Mouse (Mus musculus): ENCODE results near the gene Clba1. TPM values are rescaled to one million over a fixed set of nuclear protein-coding genes. Genes with fewer than 3 reads are reported as not detected.
A peak's percentile ranks its signal among the peaks of the same experiment; 100 is the strongest.

Gene Clba1
- polyA plus RNA-seq, 1 experiment from 2014 or later, result 6.4 TPM

DNA sequence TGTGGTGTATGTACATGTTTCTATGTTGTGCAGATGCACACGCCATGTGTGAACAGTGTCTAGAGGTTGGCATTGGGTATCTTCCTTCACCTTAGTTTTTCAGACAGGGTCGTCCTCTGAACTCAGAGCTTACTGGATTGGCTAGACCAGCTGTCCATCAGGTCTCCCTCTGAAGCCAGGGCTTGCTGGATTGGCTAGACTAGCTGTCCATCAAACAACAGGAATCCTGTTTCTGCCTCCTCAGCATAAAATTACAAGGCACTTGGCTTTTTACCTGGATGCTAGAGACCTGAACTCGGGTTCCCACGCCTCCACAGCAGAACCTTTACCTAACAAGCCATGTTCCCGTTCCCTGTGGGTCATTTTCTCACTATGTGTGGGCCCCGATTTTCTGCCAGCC lies 39.7 kb upstream of the Clba1 start:
- Histone ChIP-seq H3K4me2 (no peak overlapping the region), H3K9ac (no peak overlapping the region), H3K4me1 (no peaks in the 10 kb centered on the region), H3K36me3 (no peaks in the 10 kb centered on the region), H3K27ac (no peak overlapping the region), H3K27me3 (no peaks in the 10 kb centered on the region), H3K4me3 (no peak overlapping the region), H3K9me3 (no peaks in the 10 kb centered on the region)
- ATAC-seq (ENCODE audit: insufficient number of reproducible peaks, low FRiP score, low TSS enrichment, low read depth), result no peak
- WGBS, result 82% methylated on average over 6 of the region's 6 CpGs

DNA sequence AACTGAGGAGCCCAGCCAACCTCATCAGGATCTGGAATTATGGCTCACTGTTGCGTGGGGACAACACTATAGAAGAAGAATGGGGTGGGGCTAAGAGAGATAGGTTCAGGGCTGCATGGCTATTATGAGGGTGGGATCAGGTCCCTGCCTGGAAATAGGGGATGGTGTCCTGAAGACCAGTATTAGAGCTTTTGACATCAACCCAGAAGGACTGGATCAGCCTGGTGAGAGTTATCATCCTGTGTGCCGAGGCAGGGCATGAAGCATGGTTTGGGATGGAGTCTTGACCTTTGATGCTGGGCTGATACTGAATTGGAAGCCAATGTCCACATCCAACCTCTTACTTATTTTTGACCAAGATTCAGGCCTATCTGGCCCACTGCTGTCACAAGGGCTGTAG lies 39.0 kb upstream of the Clba1 start:
- H3K36me3 ChIP-seq, result no peaks in the 10 kb centered on the region
- no peaks in the 10 kb centered on the region for H3K9me3 ChIP-seq
- whole genome bisulfite sequencing, result 80% methylated on average over 2 of the region's 2 CpGs
- H3K4me2 ChIP-seq, result no peak overlapping the region
- no peaks in the 10 kb centered on the region for H3K4me1 ChIP-seq
- no peak overlapping the region for H3K9ac ChIP-seq
- no peaks in the 10 kb centered on the region for H3K27me3 ChIP-seq
- no peak for ATAC-seq (ENCODE audit: insufficient number of reproducible peaks, low FRiP score, low TSS enrichment, low read depth)
- no peak overlapping the region for H3K27ac ChIP-seq
- H3K4me3 ChIP-seq, result no peak overlapping the region

DNA sequence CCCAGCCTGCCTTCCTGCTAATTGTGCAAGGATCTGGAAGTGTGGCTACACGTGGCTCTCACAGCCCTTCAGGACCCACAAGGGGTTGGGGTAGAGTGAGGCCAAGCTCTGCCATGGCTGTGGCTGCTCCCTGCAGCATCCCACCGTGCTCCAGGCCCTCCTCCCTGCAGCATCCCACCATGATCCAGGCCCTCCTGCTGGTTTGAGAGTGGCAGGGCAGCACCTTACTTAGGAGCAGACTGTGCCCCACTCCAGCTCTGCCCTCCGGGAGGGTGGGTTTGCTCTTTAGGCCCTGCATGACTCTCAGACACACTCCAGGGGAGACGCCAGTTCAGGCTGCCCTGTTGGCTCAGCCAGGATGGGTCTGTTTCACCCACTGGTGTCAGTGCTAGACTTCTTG lies 38.3 kb upstream of the Clba1 start:
- no peak overlapping the region for H3K9ac ChIP-seq
- H3K27ac ChIP-seq, result no peak overlapping the region
- WGBS, result 68% methylated on average over 4 of the region's 4 CpGs
- no peak for ATAC-seq (ENCODE audit: insufficient number of reproducible peaks, low FRiP score, low TSS enrichment, low read depth)
- no peaks in the 10 kb centered on the region for H3K9me3 ChIP-seq
- no peak overlapping the region for H3K4me2 ChIP-seq
- no peaks in the 10 kb centered on the region for H3K27me3 ChIP-seq
- H3K4me3 ChIP-seq, result no peak overlapping the region
- no peaks in the 10 kb centered on the region for H3K4me1 ChIP-seq
- no peaks in the 10 kb centered on the region for H3K36me3 ChIP-seq

DNA sequence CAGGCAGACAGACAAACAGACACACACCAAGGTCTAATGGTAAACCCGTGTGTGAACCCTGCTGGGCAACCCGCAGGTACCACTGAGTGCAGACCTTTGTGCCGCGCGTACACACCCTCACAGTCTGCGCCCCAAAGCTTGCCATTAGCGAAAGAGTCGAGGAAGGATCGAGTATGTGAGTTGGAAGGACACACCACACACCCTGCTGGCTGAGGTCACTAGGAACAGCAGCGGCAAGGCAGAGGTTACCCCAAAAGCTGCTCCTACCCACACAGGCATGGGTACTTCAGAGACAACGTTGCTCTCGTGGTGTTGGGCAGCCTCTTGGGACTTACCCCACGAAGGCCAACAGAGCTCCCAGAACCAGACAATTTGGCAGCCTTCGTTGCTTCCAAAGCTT lies 36.4 kb upstream of the Clba1 start:
- Histone ChIP-seq H3K4me2 (no peak overlapping the region), H3K4me3 (no peak overlapping the region), H3K27ac (no peak overlapping the region), H3K9me3 (no peaks in the 10 kb centered on the region), H3K36me3 (no peaks in the 10 kb centered on the region), H3K4me1 (no peaks in the 10 kb centered on the region), H3K9ac (no peak overlapping the region), H3K27me3 (no peaks in the 10 kb centered on the region)
- no peak for ATAC-seq (ENCODE audit: insufficient number of reproducible peaks, low FRiP score, low TSS enrichment, low read depth)
- 87% methylated on average over 14 of the region's 14 CpGs for WGBS

DNA sequence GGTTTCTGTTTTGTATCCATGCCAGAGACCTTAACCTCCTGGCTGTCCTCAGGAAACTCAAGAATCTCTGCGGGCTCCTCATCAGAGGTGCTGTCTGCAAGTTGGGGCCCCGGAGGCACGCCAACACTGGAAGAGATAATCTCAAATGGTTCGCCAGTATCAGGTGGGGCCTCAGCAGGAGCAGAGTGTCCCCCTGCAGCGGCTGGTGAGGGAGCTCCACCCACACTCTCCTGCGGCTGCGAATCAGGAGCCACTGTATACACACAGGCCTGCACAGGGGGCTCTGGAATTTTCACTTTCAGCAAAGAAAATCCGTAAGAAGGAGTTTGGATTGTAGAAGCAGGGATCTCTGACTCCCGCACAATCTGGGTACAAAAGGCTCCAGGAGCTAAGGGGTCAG lies 35.4 kb upstream of the Clba1 start:
- no peaks in the 10 kb centered on the region for H3K27me3 ChIP-seq
- H3K36me3 ChIP-seq, result no peaks in the 10 kb centered on the region
- whole genome bisulfite sequencing, result 35% methylated on average over 9 of the region's 9 CpGs
- H3K9ac ChIP-seq, result no peak overlapping the region
- H3K4me2 ChIP-seq, result no peak overlapping the region
- no peak overlapping the region for H3K4me3 ChIP-seq
- H3K9me3 ChIP-seq, result no peaks in the 10 kb centered on the region
- no peak overlapping the region for H3K27ac ChIP-seq
- H3K4me1 ChIP-seq, result no peaks in the 10 kb centered on the region
- no peak; the same call in 1 of the 2 replicates for ATAC-seq (ENCODE audit: insufficient number of reproducible peaks, low FRiP score, low TSS enrichment, low read depth)

DNA sequence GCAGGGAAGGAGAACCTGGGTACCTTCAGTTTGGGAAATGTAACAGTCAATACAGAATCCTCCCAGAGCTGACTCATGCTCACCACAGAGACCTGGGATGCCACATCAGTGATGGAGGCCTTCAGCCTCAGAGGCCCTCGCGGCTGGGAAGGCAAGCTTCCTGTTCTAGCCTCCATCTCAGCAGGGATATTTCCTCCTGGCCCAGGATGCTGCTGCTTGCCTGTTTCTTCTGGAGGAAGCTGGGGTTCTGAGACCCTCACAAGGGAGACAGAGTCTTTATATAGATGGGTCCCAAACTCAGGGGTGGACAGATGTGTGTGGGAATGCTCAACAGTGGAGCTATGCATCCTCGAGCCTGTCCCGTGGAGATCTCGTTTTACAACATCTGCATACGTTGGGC lies 34.7 kb upstream of the Clba1 start:
- 81% methylated on average over 6 of the region's 6 CpGs for WGBS
- Histone ChIP-seq H3K27me3 (no peaks in the 10 kb centered on the region), H3K4me1 (no peaks in the 10 kb centered on the region), H3K36me3 (no peaks in the 10 kb centered on the region), H3K27ac (no peak overlapping the region), H3K9me3 (no peaks in the 10 kb centered on the region), H3K4me3 (no peak overlapping the region), H3K4me2 (no peak overlapping the region), H3K9ac (no peak overlapping the region)
- no peak for ATAC-seq (ENCODE audit: insufficient number of reproducible peaks, low FRiP score, low TSS enrichment, low read depth)

DNA sequence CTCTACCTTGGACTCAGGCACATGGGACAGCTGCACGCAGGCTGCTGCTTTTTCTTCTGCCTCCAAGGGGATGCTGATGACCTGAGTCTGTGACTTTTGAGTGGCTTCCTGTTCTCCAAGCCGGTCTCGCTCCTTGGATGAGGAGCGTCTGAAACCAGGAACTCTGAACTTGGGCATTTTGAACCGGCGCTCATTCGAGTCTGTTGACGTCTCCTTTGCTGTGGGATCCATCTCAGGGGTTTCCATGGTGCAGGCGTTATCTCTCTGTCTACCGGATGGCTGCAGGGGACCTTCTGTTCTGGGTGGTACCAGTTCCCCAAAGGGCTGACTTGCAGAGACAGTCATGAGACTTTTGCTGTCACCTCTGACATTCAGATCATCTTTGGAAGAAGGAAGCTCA lies 34.3 kb upstream of the Clba1 start:
- H3K4me2 ChIP-seq, result no peak overlapping the region
- no peak overlapping the region for H3K9ac ChIP-seq
- H3K27me3 ChIP-seq, result no peaks in the 10 kb centered on the region
- no peak overlapping the region for H3K27ac ChIP-seq
- 95% methylated on average over 10 of the region's 10 CpGs for WGBS
- ATAC-seq (ENCODE audit: insufficient number of reproducible peaks, low FRiP score, low TSS enrichment, low read depth), result no peak
- H3K36me3 ChIP-seq, result no peaks in the 10 kb centered on the region
- no peak overlapping the region for H3K4me3 ChIP-seq
- no peaks in the 10 kb centered on the region for H3K4me1 ChIP-seq
- H3K9me3 ChIP-seq, result no peaks in the 10 kb centered on the region

DNA sequence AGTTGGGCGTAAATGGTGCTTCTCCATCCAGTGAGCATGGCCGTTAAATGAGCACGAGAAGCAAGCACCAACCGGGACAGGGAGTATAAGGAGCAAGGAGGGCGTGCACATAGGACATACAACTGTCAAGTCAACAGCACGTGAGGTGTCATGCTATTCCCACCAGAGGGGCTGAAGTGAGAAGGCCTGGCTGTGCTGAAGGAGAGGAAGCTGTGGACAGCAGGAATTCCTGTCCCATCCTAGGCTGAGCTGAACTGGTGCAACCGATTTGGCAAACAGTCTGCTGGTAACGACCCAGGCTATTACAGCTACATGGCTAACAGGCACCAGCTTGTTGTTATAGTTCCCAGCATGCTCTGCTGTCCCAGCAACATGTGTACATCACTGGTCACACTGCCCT lies 17.7 kb upstream of the Clba1 start:
- Histone ChIP-seq H3K36me3 (no peaks in the 10 kb centered on the region), H3K9ac (no peak overlapping the region), H3K27me3 (no peaks in the 10 kb centered on the region), H3K27ac (no peak overlapping the region), H3K4me2 (no peak overlapping the region), H3K4me3 (no peak overlapping the region), H3K4me1 (peaks cover 38% of the 10 kb centered on the region), H3K9me3 (no peaks in the 10 kb centered on the region)
- WGBS, result 47% methylated on average over 8 of the region's 8 CpGs
- ATAC-seq (ENCODE audit: insufficient number of reproducible peaks, low FRiP score, low TSS enrichment, low read depth), result no peak

DNA sequence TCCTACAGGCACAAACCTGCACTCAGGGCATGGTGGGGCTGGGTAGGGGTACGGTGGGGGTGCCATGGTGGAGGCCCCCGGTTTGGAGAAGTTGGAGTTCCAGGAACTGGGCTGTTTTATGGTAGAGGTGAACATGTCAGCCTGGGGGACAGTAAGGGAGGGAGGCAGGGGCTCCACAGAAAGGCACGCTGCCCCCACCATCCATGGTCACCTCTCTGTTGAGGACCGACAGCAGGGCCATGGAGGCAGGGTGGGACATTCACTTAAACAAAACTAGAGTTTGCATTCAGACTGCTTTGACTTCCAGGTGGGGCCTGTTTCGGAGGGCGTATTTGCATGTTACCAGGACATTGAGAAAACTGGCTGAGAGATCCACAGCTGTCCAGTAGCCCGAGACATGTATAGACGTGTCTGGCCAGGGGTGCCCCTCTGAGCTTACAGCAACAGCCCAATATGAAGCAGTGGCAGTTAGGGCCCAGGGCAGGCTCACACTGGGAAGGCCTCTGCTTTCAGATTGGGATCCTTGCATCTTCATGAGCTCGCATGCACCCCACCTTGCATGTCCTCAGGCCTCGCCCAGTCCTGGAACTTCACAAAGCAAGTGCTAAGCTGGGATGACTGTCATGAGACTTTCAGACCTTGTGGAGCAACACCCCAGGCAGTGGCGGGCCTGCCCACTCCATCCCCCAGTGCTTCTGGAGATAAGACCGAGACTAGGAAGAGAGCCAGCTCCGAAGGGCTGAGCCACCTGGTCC lies 15.0 kb upstream of the Clba1 start:
- Histone ChIP-seq H3K9ac (no peak overlapping the region), H3K4me1 (peaks cover 66% of the 10 kb centered on the region), H3K27me3 (no peaks in the 10 kb centered on the region), H3K27ac (peak overlapping the region; percentile 62; the same call in 1 of the 2 replicates), H3K4me2 (0 out of 2 replicates have a peak overlapping the region, but pooled peaks have one; percentile 2), H3K9me3 (no peaks in the 10 kb centered on the region), H3K36me3 (no peaks in the 10 kb centered on the region), H3K4me3 (no peak overlapping the region)
- no peak for ATAC-seq (ENCODE audit: insufficient number of reproducible peaks, low FRiP score, low TSS enrichment, low read depth)
- 60% methylated on average over 13 of the region's 13 CpGs for WGBS

DNA sequence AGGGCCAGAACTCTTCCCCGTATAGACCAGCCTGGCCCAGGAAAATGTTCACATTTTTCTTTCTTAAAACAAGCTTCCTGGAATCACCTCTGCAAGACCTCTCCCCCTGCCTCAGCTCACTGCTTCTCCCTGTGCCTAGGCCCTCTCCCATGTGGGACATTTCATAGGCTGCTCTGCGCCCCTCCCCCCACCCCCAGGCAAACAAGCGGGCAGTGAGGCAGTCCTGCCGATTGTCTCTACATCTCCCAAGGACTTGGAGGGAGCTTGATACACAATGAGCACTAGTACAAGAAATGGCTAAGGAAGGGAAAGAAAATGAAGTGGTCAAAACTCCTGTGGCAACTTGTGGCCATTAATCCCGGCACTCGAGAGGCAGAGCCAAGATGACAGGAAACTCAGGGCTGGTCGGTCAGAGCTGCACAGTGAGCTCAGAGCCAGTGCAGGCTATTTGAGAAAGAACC lies 14.4 kb upstream of the Clba1 start:
- 22% methylated on average over 7 of the region's 7 CpGs for WGBS
- H3K4me3 ChIP-seq, result no peak overlapping the region
- H3K27me3 ChIP-seq, result no peaks in the 10 kb centered on the region
- H3K36me3 ChIP-seq, result no peaks in the 10 kb centered on the region
- H3K9ac ChIP-seq, result no peak overlapping the region
- no peaks in the 10 kb centered on the region for H3K9me3 ChIP-seq
- H3K27ac ChIP-seq, result peak overlapping the region; percentile 62
- no peak for ATAC-seq (ENCODE audit: insufficient number of reproducible peaks, low FRiP score, low TSS enrichment, low read depth)
- H3K4me2 ChIP-seq, result 0 out of 2 replicates have a peak overlapping the region, but pooled peaks have one; percentile 2
- peaks cover 72% of the 10 kb centered on the region for H3K4me1 ChIP-seq

DNA sequence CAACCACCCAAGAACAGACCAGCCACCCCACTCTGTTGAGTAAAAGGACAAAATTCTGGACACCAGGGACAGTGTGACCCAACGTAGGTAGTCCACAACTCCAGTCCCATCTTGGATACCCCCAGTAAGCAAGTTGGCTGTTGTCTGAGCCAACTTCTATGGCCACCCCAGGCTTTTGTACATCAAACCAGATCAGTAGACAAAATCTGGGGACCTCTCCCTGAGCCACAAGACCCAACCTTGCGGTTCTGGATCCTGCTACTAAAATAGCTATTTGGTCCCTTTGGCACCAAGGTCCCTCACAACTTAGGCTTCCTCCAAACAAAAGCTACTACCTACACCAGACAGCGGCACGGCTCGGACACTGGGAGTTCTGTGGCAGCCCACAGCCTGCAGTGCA lies 13.7 kb upstream of the Clba1 start:
- 0 out of 2 replicates have a peak, but pooled peaks cover 2% of the 10 kb centered on the region for H3K27me3 ChIP-seq
- peaks cover 78% of the 10 kb centered on the region for H3K4me1 ChIP-seq
- peak overlapping the region; percentile 62 for H3K27ac ChIP-seq
- no peaks in the 10 kb centered on the region for H3K9me3 ChIP-seq
- H3K36me3 ChIP-seq, result no peaks in the 10 kb centered on the region
- no peak for ATAC-seq (ENCODE audit: insufficient number of reproducible peaks, low FRiP score, low TSS enrichment, low read depth)
- H3K4me3 ChIP-seq, result peak overlapping the region; percentile 13
- no peak overlapping the region for H3K9ac ChIP-seq
- H3K4me2 ChIP-seq, result peak overlapping the region; percentile 30
- WGBS, result 85% methylated on average over 5 of the region's 5 CpGs

DNA sequence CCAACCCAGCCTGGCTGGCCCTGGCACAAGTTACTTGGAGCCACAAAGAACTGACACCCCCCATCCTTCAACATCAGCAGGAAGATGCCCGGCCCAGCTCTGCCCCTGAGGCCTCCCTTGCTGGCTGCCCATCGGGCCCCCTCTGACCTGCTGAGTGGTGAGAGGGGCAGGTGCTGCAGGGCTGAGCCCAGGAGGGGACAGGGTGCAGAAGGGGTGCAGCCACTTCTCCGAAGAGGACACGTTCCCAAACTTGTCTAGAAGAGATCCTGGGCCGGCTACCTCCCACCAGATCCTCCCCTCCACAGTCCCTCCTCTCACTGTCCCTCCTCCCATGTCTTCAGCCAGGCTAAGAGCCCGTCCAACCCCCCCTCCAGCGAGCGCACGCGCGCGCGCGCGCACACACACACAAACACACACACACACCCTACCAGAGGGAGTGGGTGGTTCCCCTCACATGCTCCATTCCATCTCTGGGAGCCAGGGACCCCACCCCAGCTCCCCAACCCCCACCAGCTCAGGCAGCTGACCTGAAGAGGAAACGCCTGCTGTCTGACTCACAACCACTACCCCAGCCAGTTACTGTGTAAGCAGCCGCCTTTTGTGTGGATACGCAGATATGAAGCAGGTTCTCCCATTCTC lies 13.2 kb upstream of the Clba1 start:
- WGBS, result 52% methylated on average over 18 of the region's 18 CpGs
- peaks cover 6% of the 10 kb centered on the region for H3K27me3 ChIP-seq
- peaks cover 84% of the 10 kb centered on the region for H3K4me1 ChIP-seq
- H3K27ac ChIP-seq, result peak overlapping the region; percentile 62
- peak overlapping the region; percentile 13 for H3K4me3 ChIP-seq
- ATAC-seq (ENCODE audit: insufficient number of reproducible peaks, low FRiP score, low TSS enrichment, low read depth), result peak; percentile 41; the same call in 1 of the 2 replicates
- H3K4me2 ChIP-seq, result peak overlapping the region; percentile 30
- no peaks in the 10 kb centered on the region for H3K9me3 ChIP-seq
- no peaks in the 10 kb centered on the region for H3K36me3 ChIP-seq
- H3K9ac ChIP-seq, result 0 out of 2 replicates have a peak overlapping the region, but pooled peaks have one; percentile 8
